8 mouse cellular contexts compared by ENCODE assay signal in the genomic region with DNA sequence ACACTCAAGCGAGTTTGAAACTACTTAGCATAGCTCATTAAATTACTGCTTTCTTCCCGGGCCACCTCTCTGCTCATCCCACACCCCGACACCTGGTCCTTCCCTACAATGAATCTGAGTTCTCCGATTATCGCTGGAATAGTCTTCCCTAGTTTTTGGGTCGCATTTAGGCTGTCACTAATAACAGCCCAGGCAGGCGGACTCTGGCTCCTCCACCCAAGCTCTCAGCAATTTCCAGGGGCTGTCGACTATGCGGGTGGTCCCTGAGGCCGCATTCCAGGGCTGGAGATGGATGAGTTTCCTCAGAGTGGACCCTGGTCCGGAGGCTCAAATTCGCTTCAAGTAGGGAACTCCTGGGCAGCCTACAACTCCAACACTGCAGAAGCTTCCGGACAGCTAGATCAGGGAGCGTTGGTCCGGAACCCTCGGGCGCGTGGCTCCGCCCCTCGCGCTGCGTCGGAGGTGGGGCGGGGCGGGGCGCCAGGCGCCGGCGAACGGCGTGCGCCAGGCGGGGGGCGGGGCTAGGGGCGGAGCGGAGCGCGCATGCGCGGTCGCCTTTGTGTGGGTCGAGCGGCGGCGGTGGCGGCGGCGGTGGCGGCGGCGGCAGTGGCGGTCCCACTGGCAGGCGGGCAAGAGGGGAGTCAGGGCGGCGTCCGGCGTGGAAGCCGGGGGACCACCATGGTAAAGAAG. TPM values are rescaled to one million over a fixed set of nuclear protein-coding genes. Genes with fewer than 3 reads are reported as not detected.
DNase-seq lines count a peak whose midpoint lies in the region; ATAC-seq lines count a peak whose summit lies in the region.

TSS of gene Rtf1 (plus strand) at position 544 of the 690 bp plus-strand sequence.

- DNase-seq in c-Kit-negative CD71-positive TER-119-positive erythroid progenitor cells, embryonic 14.5 days (ENCODE audit: low read depth, low spot score) = peak; percentile 86
- DNase-seq in forebrain, embryonic 10.5 days (ENCODE audit: extremely low spot score, low spot score) = peak; percentile 94
- peak; percentile 94 to 99 for DNase-seq in kidney, postnatal 36 days
- DNase-seq in telencephalon, adult 2 months (ENCODE audit: low read depth, low spot score) = peak; percentile 52

- H3K4me2 ChIP-seq in heart, embryonic 16.5 days (ENCODE audit: low read depth, low read length) = peak within 1 kb of the TSS; percentile 81
- H3K4me2 ChIP-seq in liver, embryonic 15.5 days = peak within 1 kb of the TSS; percentile 85
- H3K4me2 ChIP-seq in neural tube, embryonic 12.5 days (replicated peaks) = peak within 1 kb of the TSS; percentile 91

- H3K36me3 ChIP-seq in forebrain, embryonic 10.5 days (replicated peaks) = peaks cover 11% of the 10 kb centered on the region
- no peaks in the 10 kb centered on the region for H3K36me3 ChIP-seq in heart, embryonic 16.5 days (ENCODE audit: control insufficient read depth, insufficient read depth)
- H3K36me3 ChIP-seq in liver, embryonic 15.5 days (replicated peaks) = 0 out of 2 replicates have a peak, but pooled peaks cover under 1% of the 10 kb centered on the region
- no peaks in the 10 kb centered on the region for H3K36me3 ChIP-seq in neural tube, embryonic 12.5 days

- no peaks in the 10 kb centered on the region for H3K9me3 ChIP-seq in forebrain, embryonic 10.5 days
- no peaks in the 10 kb centered on the region for H3K9me3 ChIP-seq in heart, embryonic 16.5 days (replicated peaks; ENCODE audit: control insufficient read depth, low read length)
- no peaks in the 10 kb centered on the region for H3K9me3 ChIP-seq in liver, embryonic 15.5 days (replicated peaks)
- no peaks in the 10 kb centered on the region for H3K9me3 ChIP-seq in neural tube, embryonic 12.5 days

- WGBS in forebrain, embryonic 10.5 days = 1% methylated on average over 58 of the region's 58 CpGs
- under 1% methylated on average over 58 of the region's 58 CpGs for WGBS in heart, embryonic 16.5 days
- under 1% methylated on average over 56 of the region's 58 CpGs for WGBS in liver, embryonic 15.5 days (ENCODE audit: insufficient replicate concordance)
- under 1% methylated on average over 57 of the region's 58 CpGs for WGBS in neural tube, embryonic 12.5 days

- ATAC-seq in CD4-positive, CD25-positive, alpha-beta regulatory T cell, adult 4 months = peak; percentile 91
- ATAC-seq in heart, embryonic 16.5 days (replicated peaks; ENCODE audit: extremely low read depth, insufficient read depth, low FRiP score) = peak; percentile 97
- ATAC-seq in liver, embryonic 15.5 days (ENCODE audit: insufficient read depth) = peak; percentile 93
- peak; percentile 95 for ATAC-seq in neural tube, embryonic 12.5 days (ENCODE audit: low FRiP score, low read depth)

- H3K27me3 ChIP-seq in forebrain, embryonic 10.5 days (ENCODE audit: poor library complexity, severe bottlenecking) = no peaks in the 10 kb centered on the region
- no peaks in the 10 kb centered on the region for H3K27me3 ChIP-seq in heart, embryonic 16.5 days (ENCODE audit: control insufficient read depth, insufficient read depth, low read length)
- H3K27me3 ChIP-seq in liver, embryonic 15.5 days = peaks cover 8% of the 10 kb centered on the region
- no peaks in the 10 kb centered on the region for H3K27me3 ChIP-seq in neural tube, embryonic 12.5 days (replicated peaks)

- H3K4me3 ChIP-seq in forebrain, embryonic 10.5 days = peak within 1 kb of the TSS; percentile 99
- peak within 1 kb of the TSS; percentile 97 for H3K4me3 ChIP-seq in heart, embryonic 16.5 days (ENCODE audit: low read length)
- H3K4me3 ChIP-seq in liver, embryonic 15.5 days (replicated peaks) = peak within 1 kb of the TSS; percentile 95
- peak within 1 kb of the TSS; percentile 98 for H3K4me3 ChIP-seq in neural tube, embryonic 12.5 days

- H3K4me1 ChIP-seq in forebrain, embryonic 10.5 days = peaks cover 24% of the 10 kb centered on the region
- peaks cover 9% of the 10 kb centered on the region for H3K4me1 ChIP-seq in heart, embryonic 16.5 days (ENCODE audit: control insufficient read depth, insufficient read depth, low read length)
- peaks cover 26% of the 10 kb centered on the region for H3K4me1 ChIP-seq in liver, embryonic 15.5 days (replicated peaks)
- peaks cover 12% of the 10 kb centered on the region for H3K4me1 ChIP-seq in neural tube, embryonic 12.5 days

- peak within 1 kb of the TSS; percentile 93 for H3K27ac ChIP-seq in forebrain, embryonic 10.5 days
- peak within 1 kb of the TSS; percentile 93 for H3K27ac ChIP-seq in heart, embryonic 16.5 days (ENCODE audit: low read length)
- H3K27ac ChIP-seq in liver, embryonic 15.5 days (replicated peaks) = peak within 1 kb of the TSS; percentile 89
- 0 out of 2 replicates have a peak within 1 kb of the TSS, but pooled peaks have one; percentile 21 for H3K27ac ChIP-seq in neural tube, embryonic 12.5 days

- H3K9ac ChIP-seq in heart, embryonic 16.5 days (ENCODE audit: low read length) = peak within 1 kb of the TSS; percentile 99
- H3K9ac ChIP-seq in liver, embryonic 15.5 days = peak within 1 kb of the TSS; percentile 95
- H3K9ac ChIP-seq in neural tube, embryonic 12.5 days = peak within 1 kb of the TSS; percentile 98

RNA-seq across cellular contexts. Expression of gene Rtf1, which starts in this region (rescaled TPM):
- 10 to 100 TPM; 26.8 to 45.0 TPM for polyA plus RNA-seq in CD4-positive, CD25-positive, alpha-beta regulatory T cell, adult 4 months (2017; shearing (Covaris generic))
- 56.5 and 61.8 TPM in 2 replicates for polyA plus RNA-seq in forebrain, embryonic 10.5 days (2016; fragmentation: Nextera tagmentation; extraction: Ambion mirVana)
- polyA plus RNA-seq in heart, embryonic 16.5 days (2015; fragmentation: Nextera tagmentation; extraction: Ambion mirVana) = 21.0 and 23.9 TPM in 2 replicates
- 9.8 and 10.6 TPM in 2 replicates for polyA plus RNA-seq in liver, embryonic 15.5 days (2015; fragmentation: Nextera tagmentation; extraction: Ambion mirVana)
- polyA plus RNA-seq in neural tube, embryonic 12.5 days (2016; fragmentation: Nextera tagmentation; extraction: Ambion mirVana) = 70.9 and 76.2 TPM in 2 replicates

Comparison
In these comparisons a context has a peak if more than half of its experiments do, and no peak if none do; other contexts are left out.
1. Peak in every context shown above with its lines: DNase-seq, ATAC-seq, H3K4me3 ChIP-seq and H3K27ac ChIP-seq.
2. H3K27ac ChIP-seq: peak in every context shown above with its lines; median percentile 93 in forebrain, embryonic 10.5 days; 93 in heart, embryonic 16.5 days; 89 in liver, embryonic 15.5 days; 21 in neural tube, embryonic 12.5 days.